Mouse (Mus musculus) small intestine, adult 2 months (tissue): ENCODE measurements around the gene Cacna2d1.

ENCODE experiments used
- CTCF ChIP-seq: fragments of 200-500 bp; IDR thresholded peaks from 2 replicates; pipeline ENCODE4 v1.5.1; 2012; ENCODE audit warnings: low read depth, mild to moderate bottlenecking, control low read depth, inconsistent platforms, low read length, moderate library complexity, mixed read lengths; ENCODE audit not compliant: insufficient replicate concordance, insufficient read length; ENCODE audit errors: extremely low read depth
- POLR2A ChIP-seq: fragments of 200-500 bp; IDR thresholded peaks from 2 replicates; pipeline ENCODE4 v1.6.1; 2012; ENCODE audit warnings: low read depth, mild to moderate bottlenecking, control low read depth, inconsistent platforms, low read length, moderate library complexity

GRCm38 (mm10) chr5:16231477-16231876 is 297.0 kb downstream of the Cacna2d1 start:
- TF ChIP-seq POLR2A: no peak
- no peak for TF ChIP-seq CTCF
